Mouse (Mus musculus) small intestine, adult 2 months (tissue): ENCODE measurements around the gene Il20rb.

ENCODE experiments used
- CTCF ChIP-seq: fragments of 200-500 bp; IDR thresholded peaks from 2 replicates; pipeline ENCODE4 v1.5.1; 2012; ENCODE audit warnings: low read depth, mild to moderate bottlenecking, control low read depth, inconsistent platforms, low read length, moderate library complexity, mixed read lengths; ENCODE audit not compliant: insufficient replicate concordance, insufficient read length; ENCODE audit errors: extremely low read depth
- POLR2A ChIP-seq: fragments of 200-500 bp; IDR thresholded peaks from 2 replicates; pipeline ENCODE4 v1.6.1; 2012; ENCODE audit warnings: low read depth, mild to moderate bottlenecking, control low read depth, inconsistent platforms, low read length, moderate library complexity

DNA sequence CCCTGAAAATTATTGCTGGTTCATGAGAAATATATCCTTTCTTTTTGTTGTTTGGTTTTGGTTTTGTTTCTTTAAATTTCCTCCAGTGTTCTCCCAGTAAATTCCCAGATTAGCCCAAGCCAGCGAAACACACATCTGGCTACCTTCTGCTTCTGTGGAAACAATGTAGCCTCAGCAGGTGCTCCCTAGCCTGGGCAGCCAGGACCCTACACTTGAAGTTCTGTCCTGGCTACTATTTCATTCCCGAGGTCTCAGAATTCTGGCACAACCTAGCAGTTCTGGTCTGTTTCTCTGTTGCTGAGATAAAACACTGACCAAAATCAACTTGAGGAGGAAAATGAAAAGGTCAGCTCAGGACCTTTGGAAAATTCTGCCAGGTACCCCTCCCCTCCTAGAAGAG, 55.2 kb downstream of the Il20rb start:
- TF ChIP-seq CTCF (no peak), POLR2A (no peak)
